Mouse (Mus musculus) left cerebral cortex, postnatal 14 days (tissue): ENCODE results near the gene Ccr7. TPM values are rescaled to one million over a fixed set of nuclear protein-coding genes. Genes with fewer than 3 reads are reported as not detected.

ENCODE experiments used
- DNase-seq, 2 experiments: peaks; one replicate each; pipeline ENCODE4 v3.0.0; 2021 to 2022; ENCODE audit warnings: low spot score in 2 of 2, mixed read lengths in 1 of 2
- intact Hi-C: fragments of 180-260 bp; cut with DNase I; formaldehyde crosslinking; loops from one replicate; pipeline ENCODE4 v1.15.1; 2025
- long read RNA-seq, 2 experiments: library from polyadenylated mRNA; stranded (forward); transcript quantifications; one replicate each; pipeline ENCODE4 v2.0.0; 2021
- total RNA-seq, 2 experiments: library from RNA; stranded (reverse); gene quantifications; 2 replicates each; pipeline ENCODE4 v1.2.3; 2021

Gene Ccr7
- not detected for total RNA-seq
- long read RNA-seq, experiment 1, partial matches to known transcripts: 0 of 1 reads
- long read RNA-seq, experiment 1, other reads (novel, unspliced or antisense): 0 of 1 reads
- long read RNA-seq, experiment 2, partial matches to known transcripts: 0 of 1 reads
- long read RNA-seq, experiment 2, other reads (novel, unspliced or antisense): 0 of 1 reads

GRCm38 (mm10) chr11:99154987-99155641 lies at the start of gene Ccr7:
Gene Ccr7, minus strand, starts transcription at chr11:99155077.
- no peak for DNase-seq
- intact Hi-C loops: no loop called here

GRCm38 (mm10) chr11:99189154-99189582 lies 34.3 kb upstream of the Ccr7 start:
- intact Hi-C loops: loop anchor here (5.0 kb wide), 1 partner anchor 103 kb away; no protein-coding TSS in a partner anchor
- peak in 1 of 2 experiments; percentile 60 for DNase-seq

GRCm38 (mm10) chr11:99187348-99187747 lies 32.5 kb upstream of the Ccr7 start:
- no peak for DNase-seq
- intact Hi-C loops: loop anchor here (5.0 kb wide), 1 partner anchor 105 kb away; no protein-coding TSS in a partner anchor

GRCm38 (mm10) chr11:99186836-99187235 lies 32.0 kb upstream of the Ccr7 start:
- no peak for DNase-seq
- intact Hi-C loops: loop anchor here (5.0 kb wide), 1 partner anchor 105 kb away; no protein-coding TSS in a partner anchor

GRCm38 (mm10) chr11:99182575-99182974 lies 27.7 kb upstream of the Ccr7 start:
- intact Hi-C loops: no loop called here
- DNase-seq: no peak

- intact Hi-C loops: no loop called here
Measured at GRCm38 (mm10) chr11:99180071-99180470, 25.2 kb upstream of the Ccr7 start.

GRCm38 (mm10) chr11:99177925-99178198 lies 23.0 kb upstream of the Ccr7 start:
- intact Hi-C loops: no loop called here
- DNase-seq: no peak

More at GRCm38 (mm10) chr11:99180071-99180470, 25.2 kb upstream of the Ccr7 start:
- DNase-seq: no peak

- no peak for DNase-seq
- intact Hi-C loops: no loop called here
Measured at GRCm38 (mm10) chr11:99177054-99177924, 22.4 kb upstream of the Ccr7 start.

- DNase-seq: no peak
- intact Hi-C loops: no loop called here
Measured at GRCm38 (mm10) chr11:99172002-99172401, 17.1 kb upstream of the Ccr7 start.

- intact Hi-C loops: no loop called here
- no peak for DNase-seq
Measured at GRCm38 (mm10) chr11:99171442-99171841, 16.6 kb upstream of the Ccr7 start.

- no peak for DNase-seq
- intact Hi-C loops: no loop called here
Measured at GRCm38 (mm10) chr11:99170547-99171267, 15.8 kb upstream of the Ccr7 start.

GRCm38 (mm10) chr11:99170005-99170404 lies 15.1 kb upstream of the Ccr7 start:
- no peak for DNase-seq
- intact Hi-C loops: no loop called here

- no peak for DNase-seq
- intact Hi-C loops: no loop called here
Measured at GRCm38 (mm10) chr11:99169438-99169837, 14.6 kb upstream of the Ccr7 start.

- no peak for DNase-seq
- intact Hi-C loops: no loop called here
Measured at GRCm38 (mm10) chr11:99168030-99168474, 13.2 kb upstream of the Ccr7 start.

- intact Hi-C loops: no loop called here
Measured at GRCm38 (mm10) chr11:99167576-99167975, 12.7 kb upstream of the Ccr7 start.

GRCm38 (mm10) chr11:99166241-99166640 lies 11.4 kb upstream of the Ccr7 start:
- intact Hi-C loops: no loop called here
- no peak for DNase-seq

More at GRCm38 (mm10) chr11:99167576-99167975, 12.7 kb upstream of the Ccr7 start:
- no peak for DNase-seq

- intact Hi-C loops: no loop called here
- DNase-seq: no peak
Measured at GRCm38 (mm10) chr11:99165031-99165752, 10.3 kb upstream of the Ccr7 start.

GRCm38 (mm10) chr11:99162972-99163686 lies 8.3 kb upstream of the Ccr7 start:
- intact Hi-C loops: no loop called here
- no peak for DNase-seq
